Mouse (Mus musculus) stomach, postnatal 0 days (tissue): ENCODE data around the gene Fam192a. TPM values are rescaled to one million over a fixed set of nuclear protein-coding genes. Genes with fewer than 3 reads are reported as not detected.
A peak's percentile ranks its signal among the peaks of the same experiment; 100 is the strongest.

Experiments used
- ATAC-seq: fragments of 200-750 bp; cut with Nextera tagmentation; 2 replicates; pipeline ENCODE4 v1.8.0; 2017; ENCODE audit not compliant: low FRiP score, low TSS enrichment
- DNase-seq: peaks from one replicate; pipeline ENCODE4 v3.0.0-alpha.2; 2016; ENCODE audit warnings: low spot score
- H3K27ac ChIP-seq: fragments of 300-500 bp; sonication (generic); replicated peaks from 2 replicates; pipeline ENCODE4 v1.5.1; 2014; ENCODE audit warnings: mild to moderate bottlenecking, control low read depth
- H3K27me3 ChIP-seq: fragments of 300-500 bp; sonication (generic); 2 replicates; pipeline ENCODE4 v1.6.1; 2014; ENCODE audit warnings: low read length; ENCODE audit not compliant: control insufficient read depth, insufficient read depth
- H3K36me3 ChIP-seq: fragments of 300-500 bp; sonication (generic); 2 replicates; pipeline ENCODE4 v1.6.1; 2014; ENCODE audit warnings: low read length, mixed read lengths; ENCODE audit not compliant: control insufficient read depth, insufficient read depth
- H3K4me1 ChIP-seq: fragments of 300-500 bp; sonication (generic); replicated peaks from 2 replicates; pipeline ENCODE4 v1.6.1; 2014; ENCODE audit warnings: antibody characterized with exemption; ENCODE audit not compliant: control insufficient read depth, insufficient read depth
- H3K4me2 ChIP-seq: fragments of 300-500 bp; sonication (generic); replicated peaks from 2 replicates; pipeline ENCODE4 v1.6.1; 2014; ENCODE audit warnings: low read depth, mild to moderate bottlenecking, control low read depth, moderate library complexity
- H3K4me3 ChIP-seq: fragments of 300-500 bp; sonication (generic); 2 replicates; pipeline ENCODE4 v1.5.1; 2014; ENCODE audit warnings: low read depth, low read length, control low read depth
- H3K9ac ChIP-seq: fragments of 300-500 bp; sonication (generic); 2 replicates; pipeline ENCODE4 v1.6.1; 2014; ENCODE audit warnings: mild to moderate bottlenecking, low read length, control low read depth, mixed read lengths
- H3K9me3 ChIP-seq: fragments of 300-500 bp; sonication (generic); 2 replicates; pipeline ENCODE4 v1.6.1; 2016; ENCODE audit warnings: low read length; ENCODE audit not compliant: control insufficient read depth
- CTCF ChIP-seq: IDR thresholded peaks from 2 replicates; pipeline ENCODE4 v1.5.1; 2016; ENCODE audit warnings: antibody characterized with exemption, low read depth, mild to moderate bottlenecking, moderate library complexity
- EP300 ChIP-seq: optimal IDR thresholded peaks from 2 replicates; pipeline ENCODE3; 2016; ENCODE audit warnings: antibody characterized with exemption
- WGBS: fragments of 180-500 bp; shearing (Covaris S2); extraction: QIAGEN DNeasy Blood & Tissue Kit; methylation state at CpG from one replicate; pipeline ENCODE4 v1.1.7; 2014; 5-methylcytosine and 5-hydroxymethylcytosine counted together
- polyA plus RNA-seq: library from polyadenylated mRNA; unstranded; fragments of >200 nt; fragmentation: Nextera tagmentation; extraction: Ambion mirVana; gene quantifications from 2 replicates; pipeline ENCODE4 v1.2.1, GENCODE M21; 2015

The Fam192a gene
- polyA plus RNA-seq, 1 experiment from 2014 or later: 44.7 TPM

- ATAC-seq: peak; percentile 79
- peak within 1 kb of the TSS; percentile 74 for H3K9ac ChIP-seq
- under 1% methylated on average over 57 of the region's 81 CpGs for WGBS
- H3K4me1 ChIP-seq: no peaks in the 10 kb centered on the region; the same call in 1 of the 2 replicates
- H3K27me3 ChIP-seq: no peaks in the 10 kb centered on the region
- H3K27ac ChIP-seq: peak within 1 kb of the TSS; percentile 40
- H3K36me3 ChIP-seq: no peaks in the 10 kb centered on the region
- peak; percentile 72 for DNase-seq
- peak within 1 kb of the TSS; percentile 67 for H3K4me3 ChIP-seq
- peak within 1 kb of the TSS; percentile 95 for H3K4me2 ChIP-seq
- TF ChIP-seq CTCF: peak; percentile 54
- TF ChIP-seq EP300: no peak
- no peaks in the 10 kb centered on the region for H3K9me3 ChIP-seq
Observed at GRCm38 (mm10) chr8:94532873-94533671, 68.7 kb downstream of the Fam192a start, which contains the start of gene Cpne2. TSS of gene Cpne2 (plus strand) at chr8:94532990.

DNA sequence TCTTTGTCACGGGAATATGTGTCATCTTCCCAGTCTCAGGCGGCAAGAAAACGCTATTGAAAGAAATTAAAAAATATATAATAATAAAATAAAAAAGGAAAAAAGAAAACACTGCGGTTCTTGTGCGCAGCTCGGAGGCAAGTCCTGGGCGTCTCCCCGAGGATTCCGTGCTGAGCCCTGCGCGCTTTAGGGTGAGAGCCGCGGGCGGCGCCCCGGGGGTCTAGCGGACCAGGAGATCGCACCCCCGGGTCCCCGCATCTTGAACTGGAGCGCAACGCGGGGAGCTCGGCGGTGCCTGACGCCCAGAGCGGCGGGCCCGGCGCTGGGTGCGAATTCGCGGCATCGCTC lies 69.3 kb downstream of the Fam192a start:
- ATAC-seq: peak; percentile 8; the same call in 1 of the 2 replicates
- 2% methylated on average over 31 of the region's 34 CpGs for WGBS

DNA sequence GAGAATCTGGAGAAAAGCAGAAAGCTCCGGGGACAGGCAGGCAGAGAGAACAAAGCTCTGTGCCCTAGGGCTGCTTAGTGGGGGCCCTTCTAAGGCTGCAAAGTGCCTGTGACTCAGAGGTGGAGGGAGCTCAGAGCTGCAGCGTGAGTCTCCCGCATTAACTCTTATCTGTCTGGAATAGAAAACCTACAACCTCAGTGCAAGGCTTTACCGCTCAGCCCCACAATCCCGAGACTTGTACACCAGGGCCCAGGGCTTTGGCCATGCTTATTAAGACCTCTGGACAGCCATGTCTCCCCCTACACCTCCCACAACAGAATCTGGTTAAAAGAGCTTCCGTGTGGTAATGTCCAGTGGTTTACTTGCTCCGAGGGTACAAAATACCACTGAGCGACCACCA lies 69.8 kb downstream of the Fam192a start:
- no peak for ATAC-seq

More for the DNA sequence above, 69.3 kb downstream of the Fam192a start:
- H3K4me1 ChIP-seq: no peaks in the 10 kb centered on the region; the same call in 1 of the 2 replicates
- no peaks in the 10 kb centered on the region for H3K36me3 ChIP-seq
- no peaks in the 10 kb centered on the region for H3K9me3 ChIP-seq
- H3K27me3 ChIP-seq: no peaks in the 10 kb centered on the region
- no peak for TF ChIP-seq CTCF
- TF ChIP-seq EP300: no peak
- peak overlapping the region; percentile 67 for H3K4me3 ChIP-seq
- peak overlapping the region; percentile 40; the same call in 1 of the 2 replicates for H3K27ac ChIP-seq
- DNase-seq: no peak
- H3K9ac ChIP-seq: peak overlapping the region; percentile 74
- peak overlapping the region; percentile 95 for H3K4me2 ChIP-seq

GRCm38 (mm10) chr8:94530643-94531042 lies 71.2 kb downstream of the Fam192a start:
- WGBS: 80% methylated on average over 4 of the region's 4 CpGs
- Histone ChIP-seq H3K4me3 (no peak overlapping the region), H3K9me3 (no peaks in the 10 kb centered on the region), H3K36me3 (no peaks in the 10 kb centered on the region), H3K27me3 (no peaks in the 10 kb centered on the region), H3K4me1 (no peaks in the 10 kb centered on the region; the same call in 1 of the 2 replicates), H3K27ac (no peak overlapping the region), H3K9ac (no peak overlapping the region), H3K4me2 (no peak overlapping the region)
- no peak for DNase-seq
- TF ChIP-seq CTCF (no peak), EP300 (no peak)
- ATAC-seq: no peak

More for the DNA sequence above, 69.8 kb downstream of the Fam192a start:
- Histone ChIP-seq H3K4me2 (peak overlapping the region; percentile 95), H3K4me3 (peak overlapping the region; percentile 67), H3K4me1 (no peaks in the 10 kb centered on the region; the same call in 1 of the 2 replicates), H3K27me3 (no peaks in the 10 kb centered on the region), H3K9ac (peak overlapping the region; percentile 27; the same call in 1 of the 2 replicates), H3K9me3 (no peaks in the 10 kb centered on the region), H3K36me3 (no peaks in the 10 kb centered on the region), H3K27ac (0 out of 2 replicates have a peak overlapping the region, but pooled peaks have one; percentile 40)
- WGBS: 4% methylated on average over 8 of the region's 8 CpGs
- no peak for TF ChIP-seq CTCF
- TF ChIP-seq EP300: no peak
- no peak for DNase-seq

DNA sequence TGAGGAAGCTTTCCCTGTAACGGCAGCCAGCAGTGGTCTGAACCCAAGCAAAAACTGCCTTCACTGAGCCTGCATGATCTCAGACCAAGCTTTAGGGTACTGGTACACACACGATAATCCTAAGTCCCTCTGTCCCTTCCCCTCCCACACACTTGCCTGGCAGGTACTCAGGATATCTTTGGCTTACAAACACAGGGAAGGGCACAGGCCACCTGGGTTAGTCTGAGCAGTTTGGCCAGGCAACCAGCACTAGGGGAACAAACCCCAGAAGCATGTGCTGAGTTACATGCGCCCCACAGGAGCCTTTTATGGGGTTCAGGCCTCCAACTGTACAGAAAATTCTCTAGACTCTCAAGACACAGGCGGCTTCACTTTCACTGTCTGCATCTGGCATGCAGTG lies 71.9 kb downstream of the Fam192a start:
- Histone ChIP-seq H3K4me1 (no peaks in the 10 kb centered on the region; the same call in 1 of the 2 replicates), H3K9me3 (no peaks in the 10 kb centered on the region), H3K4me2 (no peak overlapping the region), H3K27ac (no peak overlapping the region), H3K36me3 (no peaks in the 10 kb centered on the region), H3K9ac (no peak overlapping the region), H3K4me3 (no peak overlapping the region), H3K27me3 (no peaks in the 10 kb centered on the region)
- TF ChIP-seq EP300 (no peak), CTCF (no peak)
- WGBS: 69% methylated on average over 4 of the region's 4 CpGs
- no peak for ATAC-seq
- DNase-seq: no peak

- TF ChIP-seq CTCF (peak; percentile 86), EP300 (no peak)
- Histone ChIP-seq H3K36me3 (no peaks in the 10 kb centered on the region), H3K9me3 (no peaks in the 10 kb centered on the region), H3K4me1 (no peaks in the 10 kb centered on the region; the same call in 1 of the 2 replicates), H3K4me2 (no peak overlapping the region), H3K9ac (no peak overlapping the region), H3K27ac (no peak overlapping the region), H3K27me3 (no peaks in the 10 kb centered on the region), H3K4me3 (no peak overlapping the region)
- DNase-seq (no peak), ATAC-seq (no peak)
- 37% methylated on average over 4 of the region's 4 CpGs for WGBS
Observed at GRCm38 (mm10) chr8:94528245-94528644, 73.6 kb downstream of the Fam192a start.
